Mouse (Mus musculus) stomach, postnatal 0 days (tissue): ENCODE measurements around the gene Hpn. TPM values are rescaled to one million over a fixed set of nuclear protein-coding genes. Genes with fewer than 3 reads are reported as not detected.

Source experiments
- ATAC-seq: fragments of 200-750 bp; cut with Nextera tagmentation; 2 replicates; pipeline ENCODE4 v1.8.0; 2017; ENCODE audit not compliant: low FRiP score, low TSS enrichment
- DNase-seq: peaks from one replicate; pipeline ENCODE4 v3.0.0-alpha.2; 2016; ENCODE audit warnings: low spot score
- H3K27ac ChIP-seq: fragments of 300-500 bp; sonication (generic); replicated peaks from 2 replicates; pipeline ENCODE4 v1.5.1; 2014; ENCODE audit warnings: mild to moderate bottlenecking, control low read depth
- H3K27me3 ChIP-seq: fragments of 300-500 bp; sonication (generic); 2 replicates; pipeline ENCODE4 v1.6.1; 2014; ENCODE audit warnings: low read length; ENCODE audit not compliant: control insufficient read depth, insufficient read depth
- H3K36me3 ChIP-seq: fragments of 300-500 bp; sonication (generic); 2 replicates; pipeline ENCODE4 v1.6.1; 2014; ENCODE audit warnings: low read length, mixed read lengths; ENCODE audit not compliant: control insufficient read depth, insufficient read depth
- H3K4me1 ChIP-seq: fragments of 300-500 bp; sonication (generic); replicated peaks from 2 replicates; pipeline ENCODE4 v1.6.1; 2014; ENCODE audit warnings: antibody characterized with exemption; ENCODE audit not compliant: control insufficient read depth, insufficient read depth
- H3K4me2 ChIP-seq: fragments of 300-500 bp; sonication (generic); replicated peaks from 2 replicates; pipeline ENCODE4 v1.6.1; 2014; ENCODE audit warnings: low read depth, mild to moderate bottlenecking, control low read depth, moderate library complexity
- H3K4me3 ChIP-seq: fragments of 300-500 bp; sonication (generic); 2 replicates; pipeline ENCODE4 v1.5.1; 2014; ENCODE audit warnings: low read depth, low read length, control low read depth
- H3K9ac ChIP-seq: fragments of 300-500 bp; sonication (generic); 2 replicates; pipeline ENCODE4 v1.6.1; 2014; ENCODE audit warnings: mild to moderate bottlenecking, low read length, control low read depth, mixed read lengths
- H3K9me3 ChIP-seq: fragments of 300-500 bp; sonication (generic); 2 replicates; pipeline ENCODE4 v1.6.1; 2016; ENCODE audit warnings: low read length; ENCODE audit not compliant: control insufficient read depth
- CTCF ChIP-seq: IDR thresholded peaks from 2 replicates; pipeline ENCODE4 v1.5.1; 2016; ENCODE audit warnings: antibody characterized with exemption, low read depth, mild to moderate bottlenecking, moderate library complexity
- EP300 ChIP-seq: optimal IDR thresholded peaks from 2 replicates; pipeline ENCODE3; 2016; ENCODE audit warnings: antibody characterized with exemption
- WGBS: fragments of 180-500 bp; shearing (Covaris S2); extraction: QIAGEN DNeasy Blood & Tissue Kit; methylation state at CpG from one replicate; pipeline ENCODE4 v1.1.7; 2014; 5-methylcytosine and 5-hydroxymethylcytosine counted together
- polyA plus RNA-seq: library from polyadenylated mRNA; unstranded; fragments of >200 nt; fragmentation: Nextera tagmentation; extraction: Ambion mirVana; gene quantifications from 2 replicates; pipeline ENCODE4 v1.2.1, GENCODE M21; 2015

The Hpn gene
- polyA plus RNA-seq, 1 experiment from 2014 or later, result 17.9 TPM

DNA sequence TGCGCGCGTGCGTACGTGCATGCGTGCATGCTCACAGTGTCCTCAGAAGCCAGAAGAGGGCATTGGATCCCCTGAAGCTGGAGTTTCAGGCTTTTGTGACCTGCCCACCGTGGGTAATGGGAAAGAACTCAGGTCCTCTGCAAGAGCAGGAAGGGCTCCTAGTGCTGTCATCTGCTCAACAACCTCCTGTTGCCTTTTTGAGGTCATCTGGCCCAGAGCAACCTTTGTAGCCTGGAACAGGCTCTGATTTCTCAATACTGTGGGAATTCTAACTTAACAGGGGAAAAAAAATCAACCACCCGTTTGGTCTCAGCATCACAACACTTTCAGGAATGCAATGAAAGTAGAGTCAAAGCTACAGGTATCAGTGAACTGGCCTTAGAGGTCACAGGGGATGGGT lies 35.4 kb downstream of the Hpn start:
- TF ChIP-seq CTCF (no peak), EP300 (no peak)

DNA sequence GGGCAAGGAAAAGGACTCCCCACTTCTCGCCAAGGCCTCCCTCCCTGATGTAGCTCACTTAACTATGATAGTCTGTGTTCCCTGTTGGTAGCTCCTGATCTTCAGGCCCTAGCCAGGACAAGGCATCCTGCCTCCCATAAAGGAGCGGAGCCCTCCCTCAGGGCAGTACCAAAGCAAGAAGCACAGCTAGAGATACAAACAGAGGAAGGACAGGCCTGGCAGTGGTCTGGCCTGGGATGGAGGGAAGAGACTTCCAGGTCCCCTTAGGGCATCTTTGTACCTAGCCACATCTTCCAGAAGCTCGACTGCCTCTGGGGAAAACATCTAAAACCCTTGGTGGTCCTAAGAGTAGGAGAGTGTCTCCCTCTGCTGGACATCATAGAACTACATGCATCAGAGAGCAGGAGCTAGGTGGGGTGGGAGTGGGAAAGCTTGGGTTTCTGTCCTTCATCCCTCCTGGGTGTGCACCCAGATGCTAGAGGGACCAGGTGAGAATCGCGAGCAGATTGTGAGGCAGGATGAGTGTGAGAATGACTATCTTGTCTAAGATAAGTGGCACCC lies 37.1 kb downstream of the Hpn start:
- TF ChIP-seq CTCF (peak; percentile 94), EP300 (no peak)
- Histone ChIP-seq H3K9me3 (no peaks in the 10 kb centered on the region), H3K27ac (no peak overlapping the region; the same call in 1 of the 2 replicates), H3K4me2 (no peak overlapping the region), H3K36me3 (no peaks in the 10 kb centered on the region), H3K27me3 (no peaks in the 10 kb centered on the region), H3K9ac (no peak overlapping the region), H3K4me3 (no peak overlapping the region), H3K4me1 (no peaks in the 10 kb centered on the region)
- ATAC-seq (no peak; the same call in 1 of the 2 replicates), DNase-seq (peak; percentile 57)
- 37% methylated on average over 5 of the region's 5 CpGs for WGBS

More for the DNA sequence above, 35.4 kb downstream of the Hpn start:
- H3K36me3 ChIP-seq, result no peaks in the 10 kb centered on the region
- no peak overlapping the region for H3K27ac ChIP-seq
- peaks cover under 1% of the 10 kb centered on the region; the same call in 1 of the 2 replicates for H3K4me1 ChIP-seq
- H3K9ac ChIP-seq, result no peak overlapping the region
- no peak overlapping the region for H3K4me3 ChIP-seq
- H3K4me2 ChIP-seq, result no peak overlapping the region
- H3K27me3 ChIP-seq, result no peaks in the 10 kb centered on the region
- no peak for DNase-seq
- WGBS, result 83% methylated on average over 8 of the region's 8 CpGs
- H3K9me3 ChIP-seq, result no peaks in the 10 kb centered on the region
- ATAC-seq, result no peak

DNA sequence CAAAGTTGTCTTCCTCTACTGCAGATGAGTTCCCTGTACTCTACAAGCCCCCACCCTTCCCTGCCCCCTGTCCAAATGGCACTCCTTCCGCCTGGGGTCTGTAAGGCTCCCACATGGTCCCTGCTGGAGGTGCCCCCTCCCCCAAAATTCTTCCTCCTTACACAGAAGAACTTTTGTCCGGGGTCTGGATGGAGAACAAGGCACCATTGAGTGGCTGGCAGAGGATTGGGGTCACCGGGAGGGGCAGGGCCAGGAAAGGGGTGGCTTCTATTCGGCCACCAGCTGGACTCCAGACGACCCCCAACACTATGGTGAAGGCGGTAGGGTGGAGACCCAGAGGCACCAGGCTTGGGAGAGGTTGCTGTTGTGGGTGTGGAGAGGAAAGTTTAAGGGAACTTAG lies 37.6 kb downstream of the Hpn start:
- WGBS, result 50% methylated on average over 6 of the region's 6 CpGs
- H3K9ac ChIP-seq, result no peak overlapping the region
- no peaks in the 10 kb centered on the region for H3K4me1 ChIP-seq
- no peaks in the 10 kb centered on the region for H3K36me3 ChIP-seq
- no peaks in the 10 kb centered on the region for H3K27me3 ChIP-seq
- H3K4me3 ChIP-seq, result no peak overlapping the region
- no peak for DNase-seq
- no peak overlapping the region; the same call in 1 of the 2 replicates for H3K27ac ChIP-seq
- no peak for TF ChIP-seq EP300
- no peak for TF ChIP-seq CTCF
- no peak for ATAC-seq
- H3K4me2 ChIP-seq, result no peak overlapping the region
- H3K9me3 ChIP-seq, result no peaks in the 10 kb centered on the region

DNA sequence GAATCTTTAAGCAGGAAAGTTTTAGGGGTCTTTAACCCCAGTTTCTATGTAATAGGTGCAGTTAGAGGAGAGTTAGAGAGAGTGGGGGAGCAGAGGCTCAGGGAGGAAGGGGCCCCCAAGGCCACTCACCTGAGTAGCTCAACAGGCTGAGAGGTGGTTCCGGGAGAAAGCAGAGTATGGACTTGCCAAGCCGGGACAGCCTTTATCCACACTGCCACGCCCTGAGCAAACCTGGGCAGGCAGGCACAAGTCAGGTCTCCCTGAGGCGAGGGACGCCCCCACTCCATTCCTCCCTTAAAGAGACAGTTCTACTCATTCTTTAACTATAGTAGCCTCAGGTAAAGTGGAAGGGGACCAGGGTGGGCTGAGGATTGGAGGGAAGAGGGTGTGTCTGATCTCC lies 38.6 kb downstream of the Hpn start, which contains the start of gene Fxyd3:
TSS of gene Fxyd3 (minus strand) at position 213 of the 400 bp plus-strand sequence.
- Histone ChIP-seq H3K36me3 (no peaks in the 10 kb centered on the region), H3K4me2 (peak within 1 kb of the TSS; percentile 59), H3K4me3 (peak within 1 kb of the TSS; percentile 43), H3K27me3 (no peaks in the 10 kb centered on the region), H3K9ac (peak within 1 kb of the TSS; percentile 64), H3K4me1 (no peaks in the 10 kb centered on the region), H3K27ac (peak within 1 kb of the TSS; percentile 87), H3K9me3 (no peaks in the 10 kb centered on the region)
- 35% methylated on average over 5 of the region's 5 CpGs for WGBS
- ATAC-seq, result peak; percentile 84
- DNase-seq, result peak; percentile 86
- TF ChIP-seq CTCF (no peak), EP300 (no peak)

DNA sequence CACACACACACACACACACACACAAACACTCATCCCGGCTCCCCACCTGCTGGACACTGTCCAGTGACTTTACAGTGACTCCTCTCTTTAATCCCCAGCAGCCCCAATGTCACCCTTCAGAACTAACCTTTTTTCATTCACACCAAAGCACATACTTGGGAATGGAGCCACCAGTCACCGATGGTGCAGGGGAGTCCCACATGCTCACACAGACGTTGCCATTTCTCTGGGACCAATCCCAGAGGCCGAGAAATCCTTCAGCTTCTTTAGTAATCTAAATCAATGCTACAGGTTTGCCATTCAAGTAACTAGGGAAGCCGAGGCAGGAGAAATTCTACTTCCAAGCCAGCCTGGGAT lies 40.4 kb downstream of the Hpn start:
- no peaks in the 10 kb centered on the region for H3K27me3 ChIP-seq
- H3K9ac ChIP-seq, result peak overlapping the region; percentile 41; the same call in 1 of the 2 replicates
- no peaks in the 10 kb centered on the region for H3K9me3 ChIP-seq
- peak overlapping the region; percentile 59 for H3K4me2 ChIP-seq
- H3K4me3 ChIP-seq, result peak overlapping the region; percentile 43
- 36% methylated on average over 5 of the region's 5 CpGs for WGBS
- peak overlapping the region; percentile 87; the same call in 1 of the 2 replicates for H3K27ac ChIP-seq
- DNase-seq, result no peak
- TF ChIP-seq EP300 (no peak), CTCF (no peak)
- no peaks in the 10 kb centered on the region for H3K4me1 ChIP-seq
- no peak for ATAC-seq
- H3K36me3 ChIP-seq, result no peaks in the 10 kb centered on the region; the same call in 1 of the 2 replicates

DNA sequence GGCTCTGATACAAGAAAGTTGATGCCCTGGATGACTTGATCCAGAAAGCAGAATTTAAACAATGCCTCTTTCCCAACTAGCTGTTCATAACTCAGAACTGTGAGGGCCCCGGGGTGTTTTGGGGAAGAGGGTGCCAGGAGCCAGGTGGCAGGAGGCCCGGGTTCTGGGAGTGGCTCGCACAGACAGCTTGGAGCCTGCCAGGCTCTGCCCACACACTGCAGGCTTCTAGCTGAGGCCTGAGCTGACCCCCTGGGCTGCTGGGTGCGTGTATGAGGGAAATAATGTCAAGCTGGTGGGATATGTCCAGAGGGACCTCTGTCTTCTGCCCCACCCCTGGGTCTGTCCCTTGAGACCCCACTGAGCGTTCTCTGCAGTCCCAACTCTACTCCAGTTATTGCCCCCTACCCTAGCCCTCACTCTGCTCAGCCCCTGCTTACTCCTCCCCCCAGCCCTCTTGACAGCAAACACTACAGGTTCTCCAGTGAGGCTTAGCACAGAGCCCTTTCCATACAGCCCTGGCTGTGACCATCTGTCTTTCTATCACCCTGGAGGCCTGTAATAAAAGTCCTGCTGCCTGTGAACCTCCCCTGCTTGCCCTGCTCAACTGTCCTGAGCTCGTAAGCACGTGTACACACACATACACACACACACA lies 40.9 kb downstream of the Hpn start:
- H3K27me3 ChIP-seq, result no peaks in the 10 kb centered on the region
- H3K4me1 ChIP-seq, result no peaks in the 10 kb centered on the region
- peak; percentile 55 for DNase-seq
- 36% methylated on average over 7 of the region's 7 CpGs for WGBS
- H3K36me3 ChIP-seq, result no peaks in the 10 kb centered on the region; the same call in 1 of the 2 replicates
- H3K4me2 ChIP-seq, result peak overlapping the region; percentile 59
- ATAC-seq, result no peak; the same call in 1 of the 2 replicates
- H3K4me3 ChIP-seq, result peak overlapping the region; percentile 43
- H3K9me3 ChIP-seq, result no peaks in the 10 kb centered on the region
- peak overlapping the region; percentile 87 for H3K27ac ChIP-seq
- TF ChIP-seq EP300 (no peak), CTCF (no peak)
- peak overlapping the region; percentile 41 for H3K9ac ChIP-seq
